Mouse (Mus musculus): ENCODE data around the gene Reep3. TPM values are rescaled to one million over a fixed set of nuclear protein-coding genes. Genes with fewer than 3 reads are reported as not detected.

Reep3 gene
- polyA plus RNA-seq, 1 experiment from 2014 or later = 31.7 TPM

- 78% methylated on average over 9 of the region's 9 CpGs for WGBS
- Histone ChIP-seq H3K4me1 (peaks cover 17% of the 10 kb centered on the region), H3K27ac (replicated peaks) (no peak overlapping the region), H3K4me3 (no peak overlapping the region), H3K27me3 (ENCODE audit: low read depth, poor library complexity, severe bottlenecking) (no peaks in the 10 kb centered on the region), H3K36me3 (no peaks in the 10 kb centered on the region), H3K9me3 (replicated peaks) (no peaks in the 10 kb centered on the region)
- no peak for DNase-seq (ENCODE audit: low spot score)
Observed at GRCm38 (mm10) chr10:66966391-66967109, 130.2 kb downstream of the Reep3 start.

DNA sequence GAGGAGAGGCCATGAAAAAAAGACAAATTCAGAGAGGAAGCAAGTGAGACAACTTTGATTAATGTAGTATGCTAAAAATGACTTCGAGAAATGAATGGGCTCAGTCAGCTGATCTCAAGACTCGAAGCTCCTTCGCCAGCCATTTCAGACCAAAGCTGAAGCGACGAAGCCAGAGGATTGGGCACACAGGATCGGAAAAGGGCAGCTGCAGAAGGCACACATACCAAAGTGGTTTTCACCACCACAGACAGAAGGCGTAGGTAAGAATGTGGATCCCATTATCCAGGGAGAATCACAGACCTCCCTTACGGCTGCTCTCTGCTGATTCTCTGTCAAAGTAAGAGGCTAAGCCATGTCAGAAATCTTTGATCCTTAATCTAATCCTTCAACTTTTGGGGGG is 136.6 kb downstream of the Reep3 start:
- Histone ChIP-seq H3K4me1 (peaks cover 10% of the 10 kb centered on the region), H3K4me3 (no peak overlapping the region), H3K9me3 (replicated peaks) (no peaks in the 10 kb centered on the region), H3K27me3 (ENCODE audit: low read depth, poor library complexity, severe bottlenecking) (no peaks in the 10 kb centered on the region), H3K27ac (replicated peaks) (no peak overlapping the region), H3K36me3 (no peaks in the 10 kb centered on the region)
- no peak for DNase-seq (ENCODE audit: low spot score)
- 86% methylated on average over 8 of the region's 8 CpGs for WGBS

Other genes with a start within 250 kb of the Reep3 start
- 27.1 and 28.4 TPM in 2 replicates for gene Jmjd1c, start 820 bp downstream of the Reep3 start, polyA plus RNA-seq (2016; fragmentation: Nextera tagmentation; extraction: Ambion mirVana)
- 38.7 and 40.5 TPM in 2 replicates for gene Nrbf2, start 188.4 kb upstream of the Reep3 start, polyA plus RNA-seq (2016; fragmentation: Nextera tagmentation; extraction: Ambion mirVana)

All from midbrain, embryonic 10.5 days (tissue).